Mouse (Mus musculus): Measurements from ENCODE around the gene Cilp. TPM values are rescaled to one million over a fixed set of nuclear protein-coding genes. Genes with fewer than 3 reads are reported as not detected.
"Not testable (repeated sequence)": the region's sequence is repeated elsewhere in the genome, so short reads cannot be mapped to it uniquely, and the experiment has no call there.

Cilp gene
- polyA plus RNA-seq (2012; ENCODE audit: insufficient read depth, insufficient read length, missing spikeins): 1.2 and 3.1 TPM in 2 replicates

- no peak within 1 kb of the TSS for H3K27ac ChIP-seq (replicated peaks; ENCODE audit: low read depth, low read length)
- no peak within 1 kb of the TSS for H3K4me3 ChIP-seq (ENCODE audit: insufficient read depth, low read depth, low read length)
- H3K4me1 ChIP-seq (ENCODE audit: control insufficient read depth, insufficient read depth, insufficient read length, low read length): peaks cover 2% of the 10 kb centered on the region; the same call in 1 of the 2 replicates
Measured at GRCm38 (mm10) chr9:65264959-65265358, at the start of gene Cilp. Gene Cilp, plus strand, starts transcription at chr9:65265180.

GRCm38 (mm10) chr9:65215494-65216126, 49.4 kb upstream of the Cilp start:
- Histone ChIP-seq H3K4me1 (ENCODE audit: control insufficient read depth, insufficient read depth, insufficient read length, low read length) (peaks cover 2% of the 10 kb centered on the region), H3K27ac (replicated peaks; ENCODE audit: low read depth, low read length) (peak overlapping the region; percentile 6), H3K4me3 (ENCODE audit: insufficient read depth, low read depth, low read length) (peak overlapping the region; percentile 66)

GRCm38 (mm10) chr9:65216972-65217371, 48.0 kb upstream of the Cilp start:
- peaks cover 2% of the 10 kb centered on the region for H3K4me1 ChIP-seq (ENCODE audit: control insufficient read depth, insufficient read depth, insufficient read length, low read length)
- peak overlapping the region; percentile 33 for H3K27ac ChIP-seq (replicated peaks; ENCODE audit: low read depth, low read length)
- H3K4me3 ChIP-seq (ENCODE audit: insufficient read depth, low read depth, low read length): peak overlapping the region; percentile 9; the same call in 1 of the 2 replicates

- H3K27ac ChIP-seq (replicated peaks; ENCODE audit: low read depth, low read length): peak overlapping the region; percentile 40
- peaks cover 2% of the 10 kb centered on the region for H3K4me1 ChIP-seq (ENCODE audit: control insufficient read depth, insufficient read depth, insufficient read length, low read length)
- H3K4me3 ChIP-seq (ENCODE audit: insufficient read depth, low read depth, low read length): no peak overlapping the region
Measured at GRCm38 (mm10) chr9:65217661-65218060, 47.3 kb upstream of the Cilp start.

GRCm38 (mm10) chr9:65218916-65219315, 46.1 kb upstream of the Cilp start:
- Histone ChIP-seq H3K4me1 (ENCODE audit: control insufficient read depth, insufficient read depth, insufficient read length, low read length) (peaks cover 2% of the 10 kb centered on the region), H3K27ac (replicated peaks; ENCODE audit: low read depth, low read length) (no peak overlapping the region)

GRCm38 (mm10) chr9:65220398-65220797, 44.6 kb upstream of the Cilp start:
- not testable (repeated sequence) for H3K27ac ChIP-seq (replicated peaks; ENCODE audit: low read depth, low read length); H3K4me3 ChIP-seq (ENCODE audit: insufficient read depth, low read depth, low read length); H3K4me1 ChIP-seq (ENCODE audit: control insufficient read depth, insufficient read depth, insufficient read length, low read length)

More at GRCm38 (mm10) chr9:65218916-65219315, 46.1 kb upstream of the Cilp start:
- H3K4me3 ChIP-seq (ENCODE audit: insufficient read depth, low read depth, low read length): no peak overlapping the region

- Histone ChIP-seq H3K27ac (replicated peaks; ENCODE audit: low read depth, low read length) (no peak overlapping the region), H3K4me3 (ENCODE audit: insufficient read depth, low read depth, low read length) (no peak overlapping the region), H3K4me1 (ENCODE audit: control insufficient read depth, insufficient read depth, insufficient read length, low read length) (no peaks in the 10 kb centered on the region)
Measured at GRCm38 (mm10) chr9:65223927-65224326, 41.1 kb upstream of the Cilp start.

GRCm38 (mm10) chr9:65225795-65226194, 39.2 kb upstream of the Cilp start:
- no peaks in the 10 kb centered on the region for H3K4me1 ChIP-seq (ENCODE audit: control insufficient read depth, insufficient read depth, insufficient read length, low read length)
- no peak overlapping the region for H3K4me3 ChIP-seq (ENCODE audit: insufficient read depth, low read depth, low read length)
- H3K27ac ChIP-seq (replicated peaks; ENCODE audit: low read depth, low read length): no peak overlapping the region

GRCm38 (mm10) chr9:65230250-65230649, 34.7 kb upstream of the Cilp start:
- no peak overlapping the region for H3K4me3 ChIP-seq (ENCODE audit: insufficient read depth, low read depth, low read length)

GRCm38 (mm10) chr9:65231284-65231683, 33.7 kb upstream of the Cilp start:
- no peak overlapping the region for H3K27ac ChIP-seq (replicated peaks; ENCODE audit: low read depth, low read length)
- no peak overlapping the region for H3K4me3 ChIP-seq (ENCODE audit: insufficient read depth, low read depth, low read length)
- no peaks in the 10 kb centered on the region for H3K4me1 ChIP-seq (ENCODE audit: control insufficient read depth, insufficient read depth, insufficient read length, low read length)

More at GRCm38 (mm10) chr9:65230250-65230649, 34.7 kb upstream of the Cilp start:
- no peak overlapping the region for H3K27ac ChIP-seq (replicated peaks; ENCODE audit: low read depth, low read length)
- no peaks in the 10 kb centered on the region for H3K4me1 ChIP-seq (ENCODE audit: control insufficient read depth, insufficient read depth, insufficient read length, low read length)

- Histone ChIP-seq H3K27ac (replicated peaks; ENCODE audit: low read depth, low read length) (no peak overlapping the region), H3K4me1 (ENCODE audit: control insufficient read depth, insufficient read depth, insufficient read length, low read length) (no peaks in the 10 kb centered on the region), H3K4me3 (ENCODE audit: insufficient read depth, low read depth, low read length) (no peak overlapping the region)
Measured at GRCm38 (mm10) chr9:65233243-65233985, 31.6 kb upstream of the Cilp start.

GRCm38 (mm10) chr9:65234734-65235133, 30.2 kb upstream of the Cilp start:
- H3K27ac ChIP-seq (replicated peaks; ENCODE audit: low read depth, low read length): no peak overlapping the region
- H3K4me3 ChIP-seq (ENCODE audit: insufficient read depth, low read depth, low read length): no peak overlapping the region
- no peaks in the 10 kb centered on the region for H3K4me1 ChIP-seq (ENCODE audit: control insufficient read depth, insufficient read depth, insufficient read length, low read length)

GRCm38 (mm10) chr9:65235601-65236000, 29.4 kb upstream of the Cilp start:
- Histone ChIP-seq H3K27ac (replicated peaks; ENCODE audit: low read depth, low read length) (no peak overlapping the region), H3K4me3 (ENCODE audit: insufficient read depth, low read depth, low read length) (no peak overlapping the region), H3K4me1 (ENCODE audit: control insufficient read depth, insufficient read depth, insufficient read length, low read length) (no peaks in the 10 kb centered on the region)

- Histone ChIP-seq H3K4me3 (ENCODE audit: insufficient read depth, low read depth, low read length) (no peak overlapping the region), H3K27ac (replicated peaks; ENCODE audit: low read depth, low read length) (no peak overlapping the region)
Measured at GRCm38 (mm10) chr9:65237616-65238015, 27.4 kb upstream of the Cilp start.

GRCm38 (mm10) chr9:65238191-65238760, 26.7 kb upstream of the Cilp start:
- no peaks in the 10 kb centered on the region for H3K4me1 ChIP-seq (ENCODE audit: control insufficient read depth, insufficient read depth, insufficient read length, low read length)
- no peak overlapping the region for H3K4me3 ChIP-seq (ENCODE audit: insufficient read depth, low read depth, low read length)
- H3K27ac ChIP-seq (replicated peaks; ENCODE audit: low read depth, low read length): no peak overlapping the region

More at GRCm38 (mm10) chr9:65237616-65238015, 27.4 kb upstream of the Cilp start:
- no peaks in the 10 kb centered on the region for H3K4me1 ChIP-seq (ENCODE audit: control insufficient read depth, insufficient read depth, insufficient read length, low read length)

All from brown adipose tissue, adult 24 weeks (tissue).